Mouse (Mus musculus) liver, embryonic 12.5 days (tissue): ENCODE measurements around the gene Unc45a. TPM values are rescaled to one million over a fixed set of nuclear protein-coding genes. Genes with fewer than 3 reads are reported as not detected.

ENCODE experiments used
- ATAC-seq: fragments of 200-750 bp; cut with Nextera tagmentation; 2 replicates; pipeline ENCODE4 v1.8.0; 2017; ENCODE audit warnings: moderate number of reproducible peaks, mild to moderate bottlenecking, moderate library complexity
- H3K27ac ChIP-seq: fragments of 300-500 bp; sonication (generic); 2 replicates; pipeline ENCODE4 v1.5.1; 2016; ENCODE audit warnings: mild to moderate bottlenecking
- H3K27me3 ChIP-seq: fragments of 300-500 bp; sonication (generic); replicated peaks from 2 replicates; pipeline ENCODE4 v1.6.1; 2016; ENCODE audit warnings: mild to moderate bottlenecking, moderate library complexity
- H3K36me3 ChIP-seq: fragments of 300-500 bp; sonication (generic); 2 replicates; pipeline ENCODE4 v1.6.1; 2016; ENCODE audit warnings: mild to moderate bottlenecking, moderate library complexity
- H3K4me1 ChIP-seq: fragments of 300-500 bp; sonication (generic); 2 replicates; pipeline ENCODE4 v1.6.1; 2016
- H3K4me2 ChIP-seq: fragments of 300-500 bp; sonication (generic); 2 replicates; pipeline ENCODE4 v1.6.1; 2016; ENCODE audit warnings: mild to moderate bottlenecking, moderate library complexity
- H3K4me3 ChIP-seq: fragments of 300-500 bp; sonication (generic); 2 replicates; pipeline ENCODE4 v1.5.1; 2016; ENCODE audit warnings: mild to moderate bottlenecking, moderate library complexity
- H3K9ac ChIP-seq: fragments of 300-500 bp; sonication (generic); 2 replicates; pipeline ENCODE4 v1.6.1; 2016; ENCODE audit warnings: mild to moderate bottlenecking, moderate library complexity
- H3K9me3 ChIP-seq: fragments of 300-500 bp; sonication (generic); replicated peaks from 2 replicates; pipeline ENCODE4 v1.6.1; 2016; ENCODE audit warnings: mild to moderate bottlenecking, moderate library complexity
- WGBS: fragments of 180-500 bp; shearing (Covaris S2); methylation state at CpG from one replicate; pipeline ENCODE4 v1.1.7; 2016; ENCODE audit not compliant: insufficient replicate concordance; 5-methylcytosine and 5-hydroxymethylcytosine counted together
- polyA plus RNA-seq: library from polyadenylated mRNA; unstranded; fragments of >200 nt; fragmentation: Nextera tagmentation; extraction: Ambion mirVana; gene quantifications from 2 replicates; pipeline ENCODE4 v1.2.1, GENCODE M21; 2016

Unc45a gene
- polyA plus RNA-seq, 1 experiment from 2014 or later: 17.3 TPM

- Histone ChIP-seq H3K36me3 (peaks cover 61% of the 10 kb centered on the region), H3K27ac (no peak overlapping the region)
- ATAC-seq: no peak
Observed at GRCm38 (mm10) chr7:80319846-80320496, 20.8 kb downstream of the Unc45a start.

GRCm38 (mm10) chr7:80318670-80319069 lies 22.1 kb downstream of the Unc45a start:
- peaks cover 19% of the 10 kb centered on the region for H3K4me1 ChIP-seq
- no peak for ATAC-seq
- no peaks in the 10 kb centered on the region for H3K27me3 ChIP-seq
- H3K9ac ChIP-seq: no peak overlapping the region
- peaks cover 73% of the 10 kb centered on the region for H3K36me3 ChIP-seq
- WGBS: 92% methylated on average over 4 of the region's 4 CpGs
- H3K9me3 ChIP-seq: no peaks in the 10 kb centered on the region
- no peak overlapping the region for H3K4me2 ChIP-seq
- H3K27ac ChIP-seq: 0 out of 2 replicates have a peak overlapping the region, but pooled peaks have one; percentile 21
- H3K4me3 ChIP-seq: no peak overlapping the region

More at GRCm38 (mm10) chr7:80319846-80320496, 20.8 kb downstream of the Unc45a start:
- no peaks in the 10 kb centered on the region for H3K9me3 ChIP-seq
- 82% methylated on average over 19 of the region's 19 CpGs for WGBS
- no peak overlapping the region for H3K4me2 ChIP-seq
- H3K4me3 ChIP-seq: no peak overlapping the region
- no peak overlapping the region for H3K9ac ChIP-seq
- peaks cover 21% of the 10 kb centered on the region for H3K4me1 ChIP-seq
- H3K27me3 ChIP-seq: no peaks in the 10 kb centered on the region

- Histone ChIP-seq H3K4me3 (no peak overlapping the region), H3K4me2 (no peak overlapping the region), H3K36me3 (peaks cover 84% of the 10 kb centered on the region), H3K27me3 (no peaks in the 10 kb centered on the region), H3K4me1 (peaks cover 8% of the 10 kb centered on the region), H3K9me3 (no peaks in the 10 kb centered on the region), H3K27ac (no peak overlapping the region), H3K9ac (no peak overlapping the region)
- no peak for ATAC-seq
- 71% methylated on average over 1 of the region's 1 CpGs for WGBS
Observed at GRCm38 (mm10) chr7:80317439-80318115, 23.2 kb downstream of the Unc45a start.

GRCm38 (mm10) chr7:80315733-80316132 lies 25.1 kb downstream of the Unc45a start:
- H3K9ac ChIP-seq: no peak overlapping the region
- H3K4me3 ChIP-seq: no peak overlapping the region
- no peaks in the 10 kb centered on the region for H3K4me1 ChIP-seq
- 75% methylated on average over 2 of the region's 2 CpGs for WGBS
- no peak for ATAC-seq
- H3K4me2 ChIP-seq: no peak overlapping the region
- H3K27me3 ChIP-seq: no peaks in the 10 kb centered on the region
- no peak overlapping the region for H3K27ac ChIP-seq
- H3K9me3 ChIP-seq: no peaks in the 10 kb centered on the region
- H3K36me3 ChIP-seq: peaks cover 98% of the 10 kb centered on the region

GRCm38 (mm10) chr7:80310771-80311170 lies 30.0 kb downstream of the Unc45a start:
- Histone ChIP-seq H3K36me3 (peaks cover 100% of the 10 kb centered on the region), H3K4me1 (no peaks in the 10 kb centered on the region), H3K9me3 (no peaks in the 10 kb centered on the region), H3K4me2 (no peak overlapping the region), H3K9ac (no peak overlapping the region), H3K27ac (no peak overlapping the region), H3K4me3 (no peak overlapping the region), H3K27me3 (no peaks in the 10 kb centered on the region)
- WGBS: 81% methylated on average over 7 of the region's 7 CpGs
- no peak for ATAC-seq

- Histone ChIP-seq H3K36me3 (peaks cover 100% of the 10 kb centered on the region), H3K27ac (no peak overlapping the region), H3K9me3 (no peaks in the 10 kb centered on the region), H3K4me2 (no peak overlapping the region), H3K27me3 (no peaks in the 10 kb centered on the region), H3K4me1 (no peaks in the 10 kb centered on the region), H3K9ac (no peak overlapping the region), H3K4me3 (no peak overlapping the region)
- ATAC-seq: no peak
- WGBS: 89% methylated on average over 3 of the region's 3 CpGs
Observed at GRCm38 (mm10) chr7:80307766-80308165, 33.0 kb downstream of the Unc45a start.

GRCm38 (mm10) chr7:80301522-80301921 lies 39.3 kb downstream of the Unc45a start:
- H3K9ac ChIP-seq: no peak overlapping the region
- 83% methylated on average over 2 of the region's 2 CpGs for WGBS
- no peaks in the 10 kb centered on the region for H3K27me3 ChIP-seq
- H3K4me2 ChIP-seq: no peak overlapping the region
- H3K4me1 ChIP-seq: peaks cover 38% of the 10 kb centered on the region
- no peaks in the 10 kb centered on the region for H3K9me3 ChIP-seq
- no peak overlapping the region for H3K4me3 ChIP-seq
- ATAC-seq: no peak
- H3K27ac ChIP-seq: no peak overlapping the region
- peaks cover 99% of the 10 kb centered on the region for H3K36me3 ChIP-seq

- H3K4me3 ChIP-seq: no peak overlapping the region
- ATAC-seq: no peak
- H3K27ac ChIP-seq: no peak overlapping the region
- 88% methylated on average over 3 of the region's 3 CpGs for WGBS
- no peak overlapping the region for H3K9ac ChIP-seq
- H3K36me3 ChIP-seq: peaks cover 88% of the 10 kb centered on the region
- peak overlapping the region; percentile 7; the same call in 1 of the 2 replicates for H3K4me2 ChIP-seq
- H3K4me1 ChIP-seq: peaks cover 51% of the 10 kb centered on the region
- no peaks in the 10 kb centered on the region for H3K27me3 ChIP-seq
- no peaks in the 10 kb centered on the region for H3K9me3 ChIP-seq
Observed at GRCm38 (mm10) chr7:80299568-80299967, 41.2 kb downstream of the Unc45a start.

GRCm38 (mm10) chr7:80298754-80299153 lies 42.1 kb downstream of the Unc45a start:
- H3K27ac ChIP-seq: no peak overlapping the region
- WGBS: 92% methylated on average over 4 of the region's 4 CpGs
- H3K27me3 ChIP-seq: no peaks in the 10 kb centered on the region
- H3K4me3 ChIP-seq: no peak overlapping the region
- H3K4me2 ChIP-seq: peak overlapping the region; percentile 71; the same call in 1 of the 2 replicates
- H3K9me3 ChIP-seq: no peaks in the 10 kb centered on the region
- peaks cover 52% of the 10 kb centered on the region for H3K4me1 ChIP-seq
- H3K9ac ChIP-seq: no peak overlapping the region
- ATAC-seq: no peak
- peaks cover 79% of the 10 kb centered on the region for H3K36me3 ChIP-seq

- Histone ChIP-seq H3K4me1 (peaks cover 70% of the 10 kb centered on the region), H3K27me3 (no peaks in the 10 kb centered on the region), H3K27ac (no peak overlapping the region; the same call in 1 of the 2 replicates), H3K4me3 (peak overlapping the region; percentile 89), H3K36me3 (peaks cover 63% of the 10 kb centered on the region), H3K9ac (peak overlapping the region; percentile 95), H3K9me3 (no peaks in the 10 kb centered on the region), H3K4me2 (peak overlapping the region; percentile 71)
- WGBS: 92% methylated on average over 3 of the region's 3 CpGs
- no peak for ATAC-seq
Observed at GRCm38 (mm10) chr7:80297041-80297440, 43.8 kb downstream of the Unc45a start.

- peaks cover 57% of the 10 kb centered on the region for H3K36me3 ChIP-seq
- H3K4me2 ChIP-seq: peak overlapping the region; percentile 71
- H3K27me3 ChIP-seq: no peaks in the 10 kb centered on the region
- ATAC-seq: no peak
- peak overlapping the region; percentile 95 for H3K9ac ChIP-seq
- peaks cover 70% of the 10 kb centered on the region for H3K4me1 ChIP-seq
- no peak overlapping the region for H3K27ac ChIP-seq
- H3K4me3 ChIP-seq: peak overlapping the region; percentile 89
- H3K9me3 ChIP-seq: no peaks in the 10 kb centered on the region
- 83% methylated on average over 6 of the region's 6 CpGs for WGBS
Observed at GRCm38 (mm10) chr7:80296462-80296861, 44.3 kb downstream of the Unc45a start.
